Mouse (Mus musculus): ENCODE results near the gene Synrg. TPM values are rescaled to one million over a fixed set of nuclear protein-coding genes. Genes with fewer than 3 reads are reported as not detected.

Gene Synrg
- total and polyA plus RNA-seq, 3 experiments: 9.5 to 25.2 (median 15.8) TPM

GRCm38 (mm10) chr11:84072904-84073651 is 108.8 kb downstream of the Synrg start:
- H3K4me2 ChIP-seq (ENCODE audit: insufficient read depth, low read depth, poor library complexity, severe bottlenecking): peak overlapping the region; percentile 39
- dilution Hi-C loops (cut with MboI; ENCODE audit: extremely low pct_ligation_motif_present, extremely low pct_unique_long_range_greater_than_20kb, low sequenced_read_pairs): no loop called here

More at GRCm38 (mm10) chr11:84072904-84073651, 108.8 kb downstream of the Synrg start:
- no peak overlapping the region for H3K4me3 ChIP-seq (replicated peaks in 1 of 3; ENCODE audit: low read depth in 2 of 3, low read length in 2 of 3, poor library complexity in 1 of 3)
- peak; percentile 93 for DNase-seq (ENCODE audit: extremely low read depth)
- peaks cover 0 to 9% of the 10 kb centered on the region in 2 experiments for H3K36me3 ChIP-seq (replicated peaks in 1 of 2; ENCODE audit: control insufficient read depth in 1 of 2, insufficient read depth in 1 of 2, low read length in 1 of 2)
- peak overlapping the region; percentile 92 for H3K27ac ChIP-seq (ENCODE audit: insufficient read depth, low read depth)
- no peaks in the 10 kb centered on the region for H3K79me2 ChIP-seq (replicated peaks; ENCODE audit: control insufficient read depth, extremely low read depth, insufficient read depth, poor library complexity, severe bottlenecking)
- H3K27me3 ChIP-seq (replicated peaks): no peaks in the 10 kb centered on the region
- peak overlapping the region; percentile 36 for H3K9ac ChIP-seq (ENCODE audit: insufficient read depth, low read depth)
- H3K4me1 ChIP-seq (ENCODE audit: control insufficient read depth in 1 of 2, insufficient read depth in 2 of 2): peaks cover 22 to 62% of the 10 kb centered on the region in 2 experiments
- in situ Hi-C loops (cut with MboI; ENCODE audit: low pct_ligation_motif_present, low pct_unique_long_range_greater_than_20kb, low sequenced_read_pairs): loop anchor here (5.0 kb wide), 1 partner anchor 34 kb away; no protein-coding TSS in a partner anchor
- TF ChIP-seq TCF12 (IDR thresholded peaks at IDR 0.05; ENCODE audit: low read depth, low read length): peak; percentile 94
- no peak for TF ChIP-seq USF1 (IDR thresholded peaks at IDR 0.05; ENCODE audit: low read depth, low read length)
- no peak for TF ChIP-seq CTCF (conservative IDR thresholded peaks at IDR 0.05 in 1 of 2, IDR thresholded peaks at IDR 0.05 in 1 of 2; ENCODE audit: low read depth in 2 of 2, low read length in 2 of 2)
- TF ChIP-seq NELFE (IDR thresholded peaks at IDR 0.05; ENCODE audit: low read depth, low read length): peak; percentile 62
- peak; percentile 80 for TF ChIP-seq MYC (IDR thresholded peaks at IDR 0.05; ENCODE audit: low read depth, low read length)
- TF ChIP-seq ETS1 (conservative IDR thresholded peaks at IDR 0.05; ENCODE audit: low read depth, low read length): peak; percentile 100
- peak; percentile 79 for TF ChIP-seq CHD2 (IDR thresholded peaks at IDR 0.05; ENCODE audit: low read length)
- TF ChIP-seq CHD1 (IDR thresholded peaks at IDR 0.05; ENCODE audit: low read depth, low read length): no peak; the same call in 1 of the 2 replicates
- TF ChIP-seq ZNF384 (IDR thresholded peaks at IDR 0.05; ENCODE audit: low read depth, low read length): 0 out of 2 replicates have a peak, but pooled peaks have one; percentile 47
- no peak for TF ChIP-seq POLR2A (IDR thresholded peaks at IDR 0.05; ENCODE audit: low read depth, low read length)
- TF ChIP-seq NRF1 (IDR thresholded peaks at IDR 0.05; ENCODE audit: low read depth, low read length): 0 out of 2 replicates have a peak, but pooled peaks have one; percentile 17
- TF ChIP-seq PAX5 (IDR thresholded peaks at IDR 0.05; ENCODE audit: low read length): no peak
- TF ChIP-seq MAZ (IDR thresholded peaks at IDR 0.05; ENCODE audit: low read depth, low read length): 0 out of 2 replicates have a peak, but pooled peaks have one; percentile 29
- peak; percentile 88 for TF ChIP-seq MXI1 (IDR thresholded peaks at IDR 0.05; ENCODE audit: low read depth, low read length)
- TF ChIP-seq GABPA (IDR thresholded peaks at IDR 0.05; ENCODE audit: insufficient replicate concordance, low read depth, low read length): no peak
- TF ChIP-seq BHLHE40 (IDR thresholded peaks at IDR 0.05; ENCODE audit: low read depth, low read length): peak; percentile 85
- no peak; the same call in none of the 2 replicates for TF ChIP-seq RAD21 (IDR thresholded peaks at IDR 0.05; ENCODE audit: low read depth, low read length)
- no peak; the same call in 1 of the 2 replicates for TF ChIP-seq POLR2AphosphoS2 (IDR thresholded peaks at IDR 0.05; ENCODE audit: low read depth, low read length)
- 0 out of 2 replicates have a peak, but pooled peaks have one; percentile 35 for TF ChIP-seq ZKSCAN1 (IDR thresholded peaks at IDR 0.05; ENCODE audit: borderline replicate concordance, low read depth, low read length)
- peak; percentile 82 for TF ChIP-seq MAFK (IDR thresholded peaks at IDR 0.05; ENCODE audit: insufficient replicate concordance, low read length)
- peak; percentile 47; the same call in 1 of the 2 replicates for TF ChIP-seq TBP (conservative IDR thresholded peaks at IDR 0.05; ENCODE audit: low read depth, low read length)
- peak; percentile 97 for TF ChIP-seq RCOR1 (conservative IDR thresholded peaks at IDR 0.05; ENCODE audit: low read depth, low read length)
- no peak; the same call in 1 of the 2 replicates for TF ChIP-seq ZC3H11A (IDR thresholded peaks at IDR 0.05; ENCODE audit: low read depth, low read length)
- peak; percentile 89 for TF ChIP-seq JUND (conservative IDR thresholded peaks at IDR 0.05; ENCODE audit: low read depth, low read length)
- TF ChIP-seq JUN (IDR thresholded peaks at IDR 0.05; ENCODE audit: insufficient read depth, low read depth, low read length): peak; percentile 68
- 0 out of 2 replicates have a peak, but pooled peaks have one; percentile 64 for TF ChIP-seq KAT2A (IDR thresholded peaks at IDR 0.05; ENCODE audit: insufficient replicate concordance, low read length)
- peak; percentile 95 for TF ChIP-seq SIN3A (IDR thresholded peaks at IDR 0.05; ENCODE audit: low read length)
- TF ChIP-seq HCFC1 (IDR thresholded peaks at IDR 0.05; ENCODE audit: low read depth, low read length): peak; percentile 63
- TF ChIP-seq E2F4 (IDR thresholded peaks at IDR 0.05; ENCODE audit: insufficient replicate concordance, low read depth, low read length): no peak
- no peak for TF ChIP-seq USF2 (conservative IDR thresholded peaks at IDR 0.05; ENCODE audit: low read depth, low read length)
- peak; percentile 94 for TF ChIP-seq MEF2A (IDR thresholded peaks at IDR 0.05; ENCODE audit: borderline replicate concordance, low read depth, low read length)
- peak; percentile 92 for TF ChIP-seq EP300 (IDR thresholded peaks at IDR 0.05; ENCODE audit: low read length)
- TF ChIP-seq SMC3 (IDR thresholded peaks at IDR 0.05; ENCODE audit: low read depth, low read length): no peak
- TF ChIP-seq IRF4 (IDR thresholded peaks at IDR 0.05; ENCODE audit: low read depth, low read length): peak; percentile 95
- peak; percentile 93 for TF ChIP-seq ZMIZ1 (IDR thresholded peaks at IDR 0.05; ENCODE audit: low read depth, low read length)
- 0 out of 2 replicates have a peak, but pooled peaks have one; percentile 54 for TF ChIP-seq UBTF (IDR thresholded peaks at IDR 0.05; ENCODE audit: low read depth, low read length)
- peak; percentile 85 for TF ChIP-seq MAX (IDR thresholded peaks at IDR 0.05; ENCODE audit: low read length)
- TF ChIP-seq ELF1 (IDR thresholded peaks at IDR 0.05; ENCODE audit: low read depth, low read length): peak; percentile 71
- no peaks in the 10 kb centered on the region for H3K9me3 ChIP-seq (replicated peaks; ENCODE audit: low read length)

Data from CH12.LX (cell line).